Mouse (Mus musculus): Measurements from ENCODE around the gene Arhgap1. TPM values are rescaled to one million over a fixed set of nuclear protein-coding genes. Genes with fewer than 3 reads are reported as not detected.

The Arhgap1 gene
- polyA plus RNA-seq, 1 experiment from 2014 or later = 85.9 TPM

- no peak for ATAC-seq (ENCODE audit: low read depth)
- Histone ChIP-seq H3K27ac (ENCODE audit: low read depth, low read length) (no peak overlapping the region), H3K4me1 (ENCODE audit: control insufficient read depth, insufficient read depth, low read length) (no peaks in the 10 kb centered on the region), H3K9me3 (ENCODE audit: control insufficient read depth, low read length) (no peaks in the 10 kb centered on the region), H3K4me2 (ENCODE audit: low read depth, low read length) (no peak overlapping the region), H3K9ac (replicated peaks; ENCODE audit: low read depth, low read length) (no peak overlapping the region), H3K4me3 (ENCODE audit: low read depth, low read length) (no peak overlapping the region), H3K36me3 (ENCODE audit: control insufficient read depth, insufficient read depth, low read length) (peaks cover 7% of the 10 kb centered on the region; the same call in 1 of the 2 replicates), H3K27me3 (ENCODE audit: control insufficient read depth, insufficient read depth, low read length) (no peaks in the 10 kb centered on the region)
- WGBS = 86% methylated on average over 6 of the region's 6 CpGs
These were observed 68.6 kb downstream of the Arhgap1 start for GRCm38 (mm10) chr2:91718276-91718675.

Other genes with a start within 250 kb of the Arhgap1 start
- gene 1110051M20Rik, start 205.2 kb upstream of the Arhgap1 start, polyA plus RNA-seq (2014; fragmentation: Nextera tagmentation; extraction: Ambion mirVana) = 149 and 163 TPM in 2 replicates
- 6.4 and 7.2 TPM in 2 replicates for gene Lrp4, start 192.3 kb upstream of the Arhgap1 start, polyA plus RNA-seq (2014; fragmentation: Nextera tagmentation; extraction: Ambion mirVana)
- 117 and 123 TPM in 2 replicates for gene Ckap5, start 123.1 kb upstream of the Arhgap1 start, polyA plus RNA-seq (2014; fragmentation: Nextera tagmentation; extraction: Ambion mirVana)
- 0.36 and 0.39 TPM in 2 replicates for gene F2, start 13.4 kb upstream of the Arhgap1 start, polyA plus RNA-seq (2014; fragmentation: Nextera tagmentation; extraction: Ambion mirVana)
- 6.4 and 9.3 TPM in 2 replicates for gene Zfp408, start 69 bp upstream of the Arhgap1 start, polyA plus RNA-seq (2014; fragmentation: Nextera tagmentation; extraction: Ambion mirVana)
- gene Atg13, start 60.7 kb downstream of the Arhgap1 start, polyA plus RNA-seq (2014; fragmentation: Nextera tagmentation; extraction: Ambion mirVana) = 42.3 and 43.5 TPM in 2 replicates
- gene Harbi1, start 61.0 kb downstream of the Arhgap1 start, polyA plus RNA-seq (2014; fragmentation: Nextera tagmentation; extraction: Ambion mirVana) = 16.5 and 17.7 TPM in 2 replicates
- gene Ambra1, start 80.3 kb downstream of the Arhgap1 start, polyA plus RNA-seq (2014; fragmentation: Nextera tagmentation; extraction: Ambion mirVana) = 23.6 and 24.2 TPM in 2 replicates